Mouse (Mus musculus) lung, adult 2 months (tissue): ENCODE measurements around the gene Limd1.

Experiments
- CTCF ChIP-seq: fragments of 200-500 bp; IDR thresholded peaks from 2 replicates; pipeline ENCODE4 v1.5.1; 2011; ENCODE audit warnings: mild to moderate bottlenecking, low read length, control low read depth; ENCODE audit not compliant: insufficient read depth
- POLR2A ChIP-seq: fragments of 200-500 bp; IDR thresholded peaks from 2 replicates; pipeline ENCODE4 v1.6.1; 2011; ENCODE audit warnings: low read depth, mild to moderate bottlenecking, control low read depth, low read length, borderline replicate concordance; ENCODE audit errors: extremely low read depth

- peak; percentile 60 for TF ChIP-seq CTCF
- no peak for TF ChIP-seq POLR2A
Measured at GRCm38 (mm10) chr9:123523676-123524075, 45.2 kb downstream of the Limd1 start.
